Mouse (Mus musculus): ENCODE results near the gene Ano8. TPM values are rescaled to one million over a fixed set of nuclear protein-coding genes. Genes with fewer than 3 reads are reported as not detected.

Ano8 gene
- 0.22 and 0.64 TPM in 2 replicates for total RNA-seq (2015)
- 3.1 and 3.6 TPM in 2 replicates for total RNA-seq (2017)

- ATAC-seq (replicated peaks; ENCODE audit: poor library complexity) = peak; percentile 55
Measured at GRCm38 (mm10) chr8:71485142-71486135, at the start of gene Ano8. TSS of gene Ano8 (minus strand) at chr8:71485963.

- ATAC-seq (replicated peaks; ENCODE audit: poor library complexity) = no peak
Measured at GRCm38 (mm10) chr8:71534263-71534810, 48.6 kb upstream of the Ano8 start.

- peak; percentile 42; the same call in 1 of the 2 replicates for ATAC-seq (replicated peaks; ENCODE audit: poor library complexity)
Measured at GRCm38 (mm10) chr8:71530735-71531467, 45.1 kb upstream of the Ano8 start.

GRCm38 (mm10) chr8:71528362-71529073, 42.8 kb upstream of the Ano8 start:
- ATAC-seq (replicated peaks; ENCODE audit: poor library complexity) = peak; percentile 90

- ATAC-seq (replicated peaks; ENCODE audit: poor library complexity) = no peak
Measured at GRCm38 (mm10) chr8:71527162-71527870, 41.6 kb upstream of the Ano8 start.

GRCm38 (mm10) chr8:71526272-71526671, 40.5 kb upstream of the Ano8 start:
- ATAC-seq (replicated peaks; ENCODE audit: poor library complexity) = no peak

- ATAC-seq (replicated peaks; ENCODE audit: poor library complexity) = no peak
Measured at GRCm38 (mm10) chr8:71525226-71526050, 39.7 kb upstream of the Ano8 start, which contains the start of gene Ccdc194. TSS of gene Ccdc194 (minus strand) at chr8:71525711.

- peak; percentile 97 for ATAC-seq (replicated peaks; ENCODE audit: poor library complexity)
Measured at GRCm38 (mm10) chr8:71521634-71522033, 35.9 kb upstream of the Ano8 start.

GRCm38 (mm10) chr8:71519037-71519825, 33.5 kb upstream of the Ano8 start:
- peak; percentile 71 for ATAC-seq (replicated peaks; ENCODE audit: poor library complexity)

GRCm38 (mm10) chr8:71516786-71517185, 31.0 kb upstream of the Ano8 start:
- ATAC-seq (replicated peaks; ENCODE audit: poor library complexity) = no peak

GRCm38 (mm10) chr8:71515043-71515442, 29.3 kb upstream of the Ano8 start:
- no peak for ATAC-seq (replicated peaks; ENCODE audit: poor library complexity)

- no peak for ATAC-seq (replicated peaks; ENCODE audit: poor library complexity)
Measured at GRCm38 (mm10) chr8:71513018-71513754, 27.4 kb upstream of the Ano8 start.

GRCm38 (mm10) chr8:71511644-71512043, 25.9 kb upstream of the Ano8 start, which contains the start of gene Plvap:
TSS of gene Plvap (minus strand) at chr8:71511752.
- ATAC-seq (replicated peaks; ENCODE audit: poor library complexity) = peak; percentile 86

- no peak for ATAC-seq (replicated peaks; ENCODE audit: poor library complexity)
Measured at GRCm38 (mm10) chr8:71509316-71509715, 23.6 kb upstream of the Ano8 start.

GRCm38 (mm10) chr8:71507589-71508104, 21.9 kb upstream of the Ano8 start:
- peak; percentile 61 for ATAC-seq (replicated peaks; ENCODE audit: poor library complexity)

- no peak for ATAC-seq (replicated peaks; ENCODE audit: poor library complexity)
Measured at GRCm38 (mm10) chr8:71505979-71506378, 20.2 kb upstream of the Ano8 start.

- ATAC-seq (replicated peaks; ENCODE audit: poor library complexity) = no peak
Measured at GRCm38 (mm10) chr8:71505326-71505725, 19.6 kb upstream of the Ano8 start.

Measured in megakaryocyte progenitor cell, adult 5-6 weeks (primary cell).